Mouse (Mus musculus) duodenum, adult 2 months (tissue): ENCODE data around the gene Havcr2. TPM values are rescaled to one million over a fixed set of nuclear protein-coding genes. Genes with fewer than 3 reads are reported as not detected.

Experiments used
- polyA plus RNA-seq: library from polyadenylated mRNA; depleted of rRNA; stranded (reverse); fragments of >200 nt; gene quantifications from 2 replicates; pipeline ENCODE4 v1.2.3, GENCODE M21; 2012; ENCODE audit warnings: low replicate concordance; rRNA removed

Havcr2 gene
- polyA plus RNA-seq, result 0.13 and 0.21 TPM in 2 replicates

GRCm38 (mm10) chr11:46454453-46455045, at the start of gene Havcr2:
Havcr2 (plus strand) TSS chr11:46454935.

GRCm38 (mm10) chr11:46436760-46437458, 17.8 kb upstream of the Havcr2 start, which contains the start of gene Med7:
Med7 (plus strand) TSS chr11:46436925.

GRCm38 (mm10) chr11:46523912-46524311, 69.2 kb downstream of the Havcr2 start, which contains the start of gene Gm12169:
Gm12169 (plus strand) TSS chr11:46524212.

Other genes starting within 250 kb of the Havcr2 start
- not detected in 2 replicates for gene Fndc9, start 219.4 kb upstream of the Havcr2 start, polyA plus RNA-seq
- gene Cyfip2, start 142.1 kb upstream of the Havcr2 start, polyA plus RNA-seq, result 1.5 and 2.4 TPM in 2 replicates
- gene Itk, start 65.4 kb upstream of the Havcr2 start, polyA plus RNA-seq, result 0.25 and 0.52 TPM in 2 replicates
- gene Fam71b, start 58.4 kb upstream of the Havcr2 start, polyA plus RNA-seq, result 0.04 and 0.13 TPM in 2 replicates
- 14.4 and 15.5 TPM in 2 replicates for gene Med7, start 18.0 kb upstream of the Havcr2 start, polyA plus RNA-seq
- gene Gm12169, start 69.3 kb downstream of the Havcr2 start, polyA plus RNA-seq, result not detected in 2 replicates
- not detected in 2 replicates for gene BC053393, start 116.6 kb downstream of the Havcr2 start, polyA plus RNA-seq
- gene Dppa1, start 174.3 kb downstream of the Havcr2 start, polyA plus RNA-seq, result not detected in 2 replicates